Mouse (Mus musculus): ENCODE results near the gene Cd59a. TPM values are rescaled to one million over a fixed set of nuclear protein-coding genes. Genes with fewer than 3 reads are reported as not detected.

Gene Cd59a
- polyA plus RNA-seq, 1 experiment: 31.6 TPM

DNA sequence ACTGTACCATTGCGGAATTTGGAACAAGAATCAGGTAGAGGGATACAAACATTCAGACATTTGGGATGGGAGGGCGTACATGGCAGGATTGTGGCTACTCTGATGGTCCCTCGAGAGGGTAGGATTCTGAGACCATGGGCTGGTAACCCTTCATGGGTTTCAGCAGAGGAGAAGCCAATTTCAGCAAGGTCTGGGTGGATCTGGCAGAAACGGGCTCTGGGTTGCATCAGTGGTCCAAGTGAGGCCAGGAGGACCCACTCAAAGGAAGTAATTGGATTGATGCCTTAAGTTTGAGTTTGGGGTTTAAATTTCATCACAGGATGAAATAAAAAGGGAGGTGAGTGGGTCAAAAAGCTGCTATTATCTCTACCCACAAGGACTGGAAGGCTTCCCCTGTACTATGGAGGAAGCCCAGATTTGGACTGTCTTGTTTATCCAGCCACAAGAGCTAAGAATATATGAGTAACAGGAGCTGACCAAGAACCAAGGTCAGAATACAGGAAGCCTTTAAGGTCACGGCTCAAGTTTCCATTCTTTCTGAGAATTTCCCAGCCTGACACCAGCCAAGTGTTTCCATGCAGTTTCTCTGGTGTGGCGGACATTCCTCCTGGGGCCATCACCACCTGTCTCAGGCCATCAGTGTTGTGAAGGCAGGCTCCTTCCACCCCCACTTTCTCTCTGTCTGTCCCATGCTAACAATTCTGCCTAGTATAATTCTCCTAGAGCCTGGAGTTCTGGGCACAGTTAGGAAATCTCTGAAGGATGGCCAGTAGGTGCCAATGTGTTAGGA, 55.2 kb downstream of the Cd59a start:
- TF ChIP-seq POLR2A (IDR thresholded peaks at IDR 0.05; ENCODE audit: low read depth, low read length) (no peak), CTCF (conservative IDR thresholded peaks at IDR 0.05; ENCODE audit: insufficient read depth, insufficient read length, low read depth, low read length) (no peak)
- no peaks in the 10 kb centered on the region for H3K27me3 ChIP-seq (replicated peaks; ENCODE audit: control insufficient read depth, insufficient read depth, low read length)
- no peaks in the 10 kb centered on the region for H3K36me3 ChIP-seq (ENCODE audit: control insufficient read depth, insufficient read depth, low read length)
- no peak overlapping the region for H3K27ac ChIP-seq (ENCODE audit: insufficient read depth, low read depth, low read length)
- no peak for DNase-seq
- 74% methylated on average over 6 of the region's 6 CpGs for WGBS
- H3K4me1 ChIP-seq (ENCODE audit: control insufficient read depth, insufficient read depth, low read length): no peaks in the 10 kb centered on the region
- no peak overlapping the region for H3K4me3 ChIP-seq (ENCODE audit: insufficient read depth, low read depth, low read length)

DNA sequence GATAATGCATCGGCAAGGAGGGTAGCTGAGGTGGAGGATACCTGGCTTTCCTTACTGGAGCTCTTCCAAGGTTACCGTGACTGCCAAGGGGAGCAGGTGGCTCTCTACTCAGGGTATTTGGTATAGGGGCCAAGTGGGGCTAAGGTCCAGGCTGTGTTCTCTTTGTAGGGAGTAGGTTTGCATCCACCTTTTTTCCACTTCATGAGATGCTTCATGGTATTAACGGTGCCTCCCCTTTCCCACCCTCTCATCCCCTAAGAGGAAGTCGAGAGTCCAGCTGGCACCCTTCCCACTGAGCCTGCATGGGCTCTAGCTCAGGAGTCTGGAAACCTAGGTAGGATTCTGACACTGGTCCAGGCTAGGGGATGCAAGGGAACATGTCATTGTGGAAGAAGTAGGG, 57.7 kb downstream of the Cd59a start:
- no peak overlapping the region for H3K27ac ChIP-seq (ENCODE audit: insufficient read depth, low read depth, low read length)
- no peak for DNase-seq
- H3K4me3 ChIP-seq (ENCODE audit: insufficient read depth, low read depth, low read length): no peak overlapping the region
- no peaks in the 10 kb centered on the region for H3K4me1 ChIP-seq (ENCODE audit: control insufficient read depth, insufficient read depth, low read length)
- WGBS: 59% methylated on average over 4 of the region's 4 CpGs
- no peaks in the 10 kb centered on the region for H3K36me3 ChIP-seq (ENCODE audit: control insufficient read depth, insufficient read depth, low read length)
- TF ChIP-seq CTCF (conservative IDR thresholded peaks at IDR 0.05; ENCODE audit: insufficient read depth, insufficient read length, low read depth, low read length) (no peak), POLR2A (IDR thresholded peaks at IDR 0.05; ENCODE audit: low read depth, low read length) (no peak)
- H3K27me3 ChIP-seq (replicated peaks; ENCODE audit: control insufficient read depth, insufficient read depth, low read length): no peaks in the 10 kb centered on the region

- H3K27ac ChIP-seq (ENCODE audit: insufficient read depth, low read depth, low read length): no peak overlapping the region
- DNase-seq: no peak
- 85% methylated on average over 3 of the region's 3 CpGs for WGBS
- no peaks in the 10 kb centered on the region for H3K27me3 ChIP-seq (replicated peaks; ENCODE audit: control insufficient read depth, insufficient read depth, low read length)
- no peaks in the 10 kb centered on the region for H3K4me1 ChIP-seq (ENCODE audit: control insufficient read depth, insufficient read depth, low read length)
- TF ChIP-seq POLR2A (IDR thresholded peaks at IDR 0.05; ENCODE audit: low read depth, low read length): no peak
- no peak for TF ChIP-seq CTCF (conservative IDR thresholded peaks at IDR 0.05; ENCODE audit: insufficient read depth, insufficient read length, low read depth, low read length)
- no peak overlapping the region for H3K4me3 ChIP-seq (ENCODE audit: insufficient read depth, low read depth, low read length)
- no peaks in the 10 kb centered on the region for H3K36me3 ChIP-seq (ENCODE audit: control insufficient read depth, insufficient read depth, low read length)
Observed at GRCm38 (mm10) chr2:104153876-104154275, 58.3 kb downstream of the Cd59a start.

- TF ChIP-seq POLR2A (IDR thresholded peaks at IDR 0.05; ENCODE audit: low read depth, low read length): no peak
- no peak for TF ChIP-seq CTCF (conservative IDR thresholded peaks at IDR 0.05; ENCODE audit: insufficient read depth, insufficient read length, low read depth, low read length)
- no peak for DNase-seq
- H3K36me3 ChIP-seq (ENCODE audit: control insufficient read depth, insufficient read depth, low read length): no peaks in the 10 kb centered on the region
- no peak overlapping the region for H3K4me3 ChIP-seq (ENCODE audit: insufficient read depth, low read depth, low read length)
- 82% methylated on average over 4 of the region's 4 CpGs for WGBS
- H3K4me1 ChIP-seq (ENCODE audit: control insufficient read depth, insufficient read depth, low read length): no peaks in the 10 kb centered on the region
- H3K27ac ChIP-seq (ENCODE audit: insufficient read depth, low read depth, low read length): no peak overlapping the region
- no peaks in the 10 kb centered on the region for H3K27me3 ChIP-seq (replicated peaks; ENCODE audit: control insufficient read depth, insufficient read depth, low read length)
Observed at GRCm38 (mm10) chr2:104157831-104158230, 62.2 kb downstream of the Cd59a start.

DNA sequence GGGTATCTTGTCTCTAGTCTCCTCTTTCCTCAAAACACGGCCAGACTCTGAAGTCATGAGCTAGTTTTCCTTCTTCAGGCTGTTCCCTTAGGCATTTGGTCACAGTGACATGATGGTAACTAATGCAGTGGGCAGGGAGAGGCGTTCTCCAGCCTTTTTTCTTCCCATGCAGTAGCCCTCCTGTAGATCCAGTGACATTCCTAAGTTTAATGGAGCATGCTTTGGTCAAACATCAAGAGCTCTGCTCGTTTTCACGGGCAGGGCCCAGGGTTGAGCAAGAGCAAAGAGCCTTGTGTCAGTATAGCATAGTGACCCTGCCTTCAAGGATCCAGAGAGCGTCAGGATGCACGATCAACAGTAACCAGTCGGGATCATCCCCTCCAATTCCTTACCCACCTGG, 67.8 kb downstream of the Cd59a start:
- H3K4me1 ChIP-seq (ENCODE audit: control insufficient read depth, insufficient read depth, low read length): no peaks in the 10 kb centered on the region
- 32% methylated on average over 7 of the region's 7 CpGs for WGBS
- no peak overlapping the region for H3K4me3 ChIP-seq (ENCODE audit: insufficient read depth, low read depth, low read length)
- peak; percentile 24 for DNase-seq
- no peak overlapping the region for H3K27ac ChIP-seq (ENCODE audit: insufficient read depth, low read depth, low read length)
- H3K27me3 ChIP-seq (replicated peaks; ENCODE audit: control insufficient read depth, insufficient read depth, low read length): no peaks in the 10 kb centered on the region
- H3K36me3 ChIP-seq (ENCODE audit: control insufficient read depth, insufficient read depth, low read length): no peaks in the 10 kb centered on the region
- TF ChIP-seq POLR2A (IDR thresholded peaks at IDR 0.05; ENCODE audit: low read depth, low read length) (no peak), CTCF (conservative IDR thresholded peaks at IDR 0.05; ENCODE audit: insufficient read depth, insufficient read length, low read depth, low read length) (no peak)

GRCm38 (mm10) chr2:104163978-104164487, 68.4 kb downstream of the Cd59a start:
- DNase-seq: no peak
- WGBS: 87% methylated on average over 4 of the region's 4 CpGs
- Histone ChIP-seq H3K4me1 (ENCODE audit: control insufficient read depth, insufficient read depth, low read length) (no peaks in the 10 kb centered on the region), H3K4me3 (ENCODE audit: insufficient read depth, low read depth, low read length) (no peak overlapping the region), H3K36me3 (ENCODE audit: control insufficient read depth, insufficient read depth, low read length) (no peaks in the 10 kb centered on the region), H3K27ac (ENCODE audit: insufficient read depth, low read depth, low read length) (no peak overlapping the region), H3K27me3 (replicated peaks; ENCODE audit: control insufficient read depth, insufficient read depth, low read length) (no peaks in the 10 kb centered on the region)
- TF ChIP-seq CTCF (conservative IDR thresholded peaks at IDR 0.05; ENCODE audit: insufficient read depth, insufficient read length, low read depth, low read length): no peak
- TF ChIP-seq POLR2A (IDR thresholded peaks at IDR 0.05; ENCODE audit: low read depth, low read length): no peak

Other genes starting within 250 kb of the Cd59a start
- 18.5 and 20.8 TPM in 2 replicates for gene Lmo2, start 137.8 kb upstream of the Cd59a start, polyA plus RNA-seq (2012; rRNA removed)
- gene Fbxo3, start 68.1 kb upstream of the Cd59a start, polyA plus RNA-seq (2012; rRNA removed): 22.3 and 25.0 TPM in 2 replicates
- not detected in 2 replicates for gene 4931422A03Rik, start 67.4 kb upstream of the Cd59a start, polyA plus RNA-seq (2012; rRNA removed)
- gene Gm10912, start 30.0 kb upstream of the Cd59a start, polyA plus RNA-seq (2012; rRNA removed): 0.14 and 0.18 TPM in 2 replicates
- gene Gm10799, start 27.3 kb upstream of the Cd59a start, polyA plus RNA-seq (2012; rRNA removed): not detected in 2 replicates
- gene Cd59b, start 26.0 kb upstream of the Cd59a start, polyA plus RNA-seq (2012; rRNA removed): 18.5 and 25.0 TPM in 2 replicates
- 0.12 and 0.19 TPM in 2 replicates for gene A930018P22Rik, start 27.0 kb downstream of the Cd59a start, polyA plus RNA-seq (2012; rRNA removed)